Mouse (Mus musculus) neutrophil, adult 5-6 weeks (primary cell): Measurements from ENCODE around the gene Kat6b. TPM values are rescaled to one million over a fixed set of nuclear protein-coding genes. Genes with fewer than 3 reads are reported as not detected.

Experiments
- ATAC-seq: fragments of 151-379, 151-347 bp; 2 replicates; pipeline ENCODE4 v1.8.0; 2017; ENCODE audit warnings: mild to moderate bottlenecking, moderate TSS enrichment; ENCODE audit not compliant: insufficient number of reproducible peaks, poor library complexity, low FRiP score, severe bottlenecking; ENCODE audit errors: extremely low read depth
- total RNA-seq: library from RNA; stranded (forward); fragments of 200-1000 nt; gene quantifications from 2 replicates; pipeline ENCODE4 v1.2.3, GENCODE M21; 2017

Kat6b gene
- total RNA-seq, 1 experiment from 2014 or later = 19.8 TPM

DNA sequence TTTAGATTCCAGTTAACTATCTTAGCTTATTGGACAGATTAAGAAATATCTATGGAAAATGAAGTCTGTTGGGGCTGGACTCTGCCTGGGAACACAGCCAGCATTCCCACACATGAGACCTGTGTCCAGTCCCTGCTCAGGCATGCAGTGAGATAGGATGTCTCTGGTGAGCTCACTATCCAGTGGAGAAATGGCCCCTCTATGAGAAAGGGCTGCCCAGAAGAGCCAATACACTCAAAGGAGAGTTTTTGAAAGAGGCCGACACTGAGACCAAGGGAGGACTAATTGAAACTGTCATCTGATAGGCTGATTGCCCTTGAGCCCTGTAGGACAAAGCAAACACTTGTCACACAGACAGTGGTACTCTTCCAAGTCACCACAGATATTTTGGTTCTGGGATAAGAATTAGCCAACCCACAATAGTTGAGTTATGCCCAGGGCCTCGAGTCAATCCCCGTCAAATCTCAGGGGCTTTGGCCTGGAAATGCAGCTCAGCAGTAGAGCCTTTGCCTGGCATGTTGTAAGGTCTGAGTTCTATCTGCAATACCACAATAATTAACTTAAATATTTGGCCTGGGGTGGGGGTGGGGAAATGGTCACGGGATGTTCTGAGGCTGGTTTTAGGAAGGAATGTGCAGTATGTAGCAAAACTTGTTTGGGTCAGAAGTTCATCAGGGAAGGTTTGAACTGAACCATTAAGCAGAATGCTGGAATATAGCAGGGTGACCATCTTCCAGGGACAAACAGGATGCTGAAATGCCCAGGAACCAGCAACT lies 239.4 kb downstream of the Kat6b start:
- ATAC-seq = no peak

Other genes starting within 250 kb of the Kat6b start
- gene Dupd1, start 233.1 kb downstream of the Kat6b start, total RNA-seq = not detected in 2 replicates